Mouse (Mus musculus) liver, embryonic 14.5 days (tissue): ENCODE results near the gene Myrip.

ENCODE experiments used
- CTCF ChIP-seq: IDR thresholded peaks from 2 replicates; pipeline ENCODE4 v1.5.1; 2016; ENCODE audit warnings: antibody characterized with exemption, low read depth, control low read depth
- EP300 ChIP-seq: IDR thresholded peaks from 2 replicates; pipeline ENCODE4 v1.6.1; 2016; ENCODE audit warnings: antibody characterized with exemption, low read depth

DNA sequence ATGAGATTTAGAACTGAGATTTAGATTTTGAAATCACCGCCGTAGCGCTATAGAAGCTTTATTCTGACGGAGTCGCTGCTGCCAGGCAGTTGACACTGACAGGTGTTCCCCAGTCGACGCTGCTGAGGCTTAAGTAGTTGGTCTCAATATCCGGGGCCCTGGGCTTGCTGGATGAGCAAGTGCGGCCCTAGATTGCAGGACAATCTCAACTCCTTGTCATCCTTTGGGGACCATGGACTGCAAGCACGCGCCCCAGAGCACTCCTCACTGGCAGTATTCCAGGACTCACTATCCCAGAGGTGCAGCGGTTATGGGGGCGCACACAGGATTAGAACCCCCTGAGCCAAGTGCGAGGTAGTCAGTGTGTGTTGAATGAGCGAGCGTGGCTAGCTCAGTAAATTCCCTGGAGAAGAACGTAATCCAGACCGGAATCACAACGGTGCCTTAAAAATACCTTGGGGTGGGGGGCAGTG, 1.7 kb downstream of the Myrip start:
- TF ChIP-seq CTCF, result no peak
- TF ChIP-seq EP300, result no peak
